Mouse (Mus musculus) heart, embryonic 13.5 days (tissue): ENCODE measurements around the gene Map7d1. TPM values are rescaled to one million over a fixed set of nuclear protein-coding genes. Genes with fewer than 3 reads are reported as not detected.

Experiments
- ATAC-seq: fragments of 200-750 bp; cut with Nextera tagmentation; 2 replicates; pipeline ENCODE4 v1.8.0; 2017; ENCODE audit warnings: moderate TSS enrichment; ENCODE audit not compliant: insufficient number of reproducible peaks, low FRiP score, low TSS enrichment; ENCODE audit errors: extremely low read depth
- H3K27ac ChIP-seq: fragments of 300-500 bp; sonication (generic); replicated peaks from 2 replicates; pipeline ENCODE4 v1.5.1; 2015; ENCODE audit warnings: moderate library complexity, mild to moderate bottlenecking, inconsistent platforms
- H3K27me3 ChIP-seq: fragments of 300-500 bp; sonication (generic); replicated peaks from 2 replicates; pipeline ENCODE4 v1.6.1; 2015; ENCODE audit warnings: mild to moderate bottlenecking, inconsistent platforms
- H3K36me3 ChIP-seq: fragments of 300-500 bp; sonication (generic); 2 replicates; pipeline ENCODE4 v1.6.1; 2015; ENCODE audit warnings: mild to moderate bottlenecking, inconsistent platforms
- H3K4me1 ChIP-seq: fragments of 300-500 bp; sonication (generic); 2 replicates; pipeline ENCODE4 v1.6.1; 2015; ENCODE audit warnings: inconsistent platforms
- H3K4me2 ChIP-seq: fragments of 300-500 bp; sonication (generic); 2 replicates; pipeline ENCODE4 v1.6.1; 2015; ENCODE audit warnings: inconsistent platforms, mild to moderate bottlenecking, moderate library complexity
- H3K4me3 ChIP-seq: fragments of 300-500 bp; sonication (generic); 2 replicates; pipeline ENCODE4 v1.5.1; 2015; ENCODE audit warnings: moderate library complexity, mild to moderate bottlenecking, inconsistent platforms
- H3K9ac ChIP-seq: fragments of 300-500 bp; sonication (generic); 2 replicates; pipeline ENCODE4 v1.6.1; 2015; ENCODE audit warnings: inconsistent platforms, mild to moderate bottlenecking, moderate library complexity
- H3K9me3 ChIP-seq: fragments of 300-500 bp; sonication (generic); 2 replicates; pipeline ENCODE4 v1.6.1; 2016; ENCODE audit warnings: inconsistent platforms
- WGBS: fragments of 180-500 bp; shearing (Covaris S2); methylation state at CpG from one replicate; pipeline ENCODE4 v1.1.7; 2015; ENCODE audit warnings: mixed read lengths; 5-methylcytosine and 5-hydroxymethylcytosine counted together
- polyA plus RNA-seq: library from polyadenylated mRNA; unstranded; fragments of >200 nt; fragmentation: Nextera tagmentation; extraction: Ambion mirVana; gene quantifications from 2 replicates; pipeline ENCODE4 v1.2.1, GENCODE M21; 2015

Map7d1 gene
- polyA plus RNA-seq, 1 experiment from 2014 or later = 36.7 TPM

- Histone ChIP-seq H3K4me1 (0 out of 2 replicates have a peak, but pooled peaks cover 4% of the 10 kb centered on the region), H3K36me3 (no peaks in the 10 kb centered on the region), H3K4me2 (no peak overlapping the region), H3K27me3 (no peaks in the 10 kb centered on the region), H3K4me3 (no peak overlapping the region), H3K27ac (no peak overlapping the region), H3K9me3 (no peaks in the 10 kb centered on the region), H3K9ac (0 out of 2 replicates have a peak overlapping the region, but pooled peaks have one; percentile 14)
- no peak for ATAC-seq
- WGBS = 64% methylated on average over 6 of the region's 6 CpGs
Observed at GRCm38 (mm10) chr4:126217771-126218170, 38.4 kb downstream of the Map7d1 start.

GRCm38 (mm10) chr4:126207081-126207480 is 49.1 kb downstream of the Map7d1 start:
- Histone ChIP-seq H3K9ac (no peak overlapping the region), H3K4me2 (no peak overlapping the region), H3K27ac (no peak overlapping the region), H3K4me3 (no peak overlapping the region), H3K4me1 (peaks cover 12% of the 10 kb centered on the region), H3K27me3 (no peaks in the 10 kb centered on the region), H3K36me3 (no peaks in the 10 kb centered on the region), H3K9me3 (no peaks in the 10 kb centered on the region)
- WGBS = 48% methylated on average over 6 of the region's 6 CpGs
- ATAC-seq = no peak

DNA sequence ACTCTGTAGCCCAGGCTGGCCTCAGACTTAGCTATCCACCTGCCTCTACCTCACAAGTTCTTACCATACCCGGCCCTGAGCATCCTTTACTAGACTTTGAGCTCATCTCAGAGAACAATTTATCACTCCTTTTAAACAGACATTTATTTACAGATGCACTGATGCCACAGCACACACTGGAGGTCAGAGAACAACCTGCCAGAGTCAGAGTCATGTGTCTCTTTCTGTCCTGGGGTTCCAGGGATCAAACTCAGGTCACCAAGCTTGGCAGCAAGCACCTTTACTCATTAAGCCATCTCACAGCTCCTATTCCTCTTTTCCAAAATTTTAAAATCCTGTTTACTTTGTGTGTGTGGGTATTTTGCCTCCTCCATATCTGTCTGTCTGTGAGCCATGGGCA is 50.8 kb downstream of the Map7d1 start:
- ATAC-seq = no peak
- 58% methylated on average over 1 of the region's 1 CpGs for WGBS

DNA sequence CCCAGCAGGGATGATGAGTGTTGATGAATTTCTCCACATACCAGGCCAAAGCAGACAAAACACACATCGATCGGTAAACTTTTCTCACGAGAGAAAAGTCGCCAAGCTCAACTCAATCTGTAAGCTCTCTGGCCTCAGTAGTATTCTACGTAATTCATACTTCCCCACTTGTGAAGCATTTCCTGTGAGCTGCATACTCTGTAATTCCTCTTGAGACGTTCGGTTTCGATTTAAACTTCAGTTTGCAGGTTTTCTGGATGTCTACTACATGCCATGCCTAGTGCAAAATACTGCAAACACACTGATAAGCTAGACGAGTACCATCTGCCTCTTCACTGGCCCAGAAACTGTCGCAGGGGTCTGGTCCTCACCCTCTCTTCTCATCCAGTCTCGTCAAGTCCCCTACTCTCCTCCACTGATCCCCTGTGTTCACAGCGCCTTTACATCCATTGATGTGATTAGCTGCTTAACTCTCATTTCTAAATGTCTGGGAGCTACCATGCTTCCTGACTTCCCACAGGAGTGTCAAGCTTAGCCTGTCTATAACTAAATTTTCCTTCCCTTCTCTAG is 51.4 kb downstream of the Map7d1 start:
- no peak for ATAC-seq
- peak overlapping the region; percentile 33; the same call in 1 of the 2 replicates for H3K9ac ChIP-seq

More for the DNA sequence above, 50.8 kb downstream of the Map7d1 start:
- Histone ChIP-seq H3K9me3 (no peaks in the 10 kb centered on the region), H3K27me3 (no peaks in the 10 kb centered on the region), H3K36me3 (peaks cover 4% of the 10 kb centered on the region; the same call in 1 of the 2 replicates), H3K4me2 (no peak overlapping the region), H3K4me3 (no peak overlapping the region), H3K4me1 (peaks cover 19% of the 10 kb centered on the region), H3K27ac (no peak overlapping the region), H3K9ac (no peak overlapping the region)

GRCm38 (mm10) chr4:126204016-126204415 is 52.1 kb downstream of the Map7d1 start:
- ATAC-seq = no peak
- H3K4me2 ChIP-seq = 0 out of 2 replicates have a peak overlapping the region, but pooled peaks have one; percentile 75
- 81% methylated on average over 8 of the region's 8 CpGs for WGBS
- H3K4me3 ChIP-seq = no peak overlapping the region
- no peaks in the 10 kb centered on the region for H3K9me3 ChIP-seq
- no peak overlapping the region for H3K9ac ChIP-seq
- H3K27ac ChIP-seq = peak overlapping the region; percentile 98
- peaks cover 33% of the 10 kb centered on the region for H3K4me1 ChIP-seq
- peaks cover 6% of the 10 kb centered on the region; the same call in 1 of the 2 replicates for H3K36me3 ChIP-seq
- H3K27me3 ChIP-seq = no peaks in the 10 kb centered on the region

More for the DNA sequence above, 51.4 kb downstream of the Map7d1 start:
- H3K4me1 ChIP-seq = peaks cover 26% of the 10 kb centered on the region
- no peak overlapping the region for H3K4me3 ChIP-seq
- H3K4me2 ChIP-seq = no peak overlapping the region
- 62% methylated on average over 12 of the region's 12 CpGs for WGBS
- H3K27me3 ChIP-seq = no peaks in the 10 kb centered on the region
- H3K36me3 ChIP-seq = peaks cover 6% of the 10 kb centered on the region; the same call in 1 of the 2 replicates
- no peak overlapping the region for H3K27ac ChIP-seq
- H3K9me3 ChIP-seq = no peaks in the 10 kb centered on the region

- Histone ChIP-seq H3K4me1 (peaks cover 39% of the 10 kb centered on the region), H3K9ac (peak overlapping the region; percentile 79), H3K4me3 (peak overlapping the region; percentile 79), H3K27ac (peak overlapping the region; percentile 98), H3K36me3 (peaks cover 6% of the 10 kb centered on the region; the same call in 1 of the 2 replicates), H3K27me3 (no peaks in the 10 kb centered on the region), H3K9me3 (no peaks in the 10 kb centered on the region), H3K4me2 (peak overlapping the region; percentile 75)
- ATAC-seq = no peak
- WGBS = 74% methylated on average over 10 of the region's 10 CpGs
Observed at GRCm38 (mm10) chr4:126203336-126203895, 52.7 kb downstream of the Map7d1 start.

GRCm38 (mm10) chr4:126202303-126203181 is 53.6 kb downstream of the Map7d1 start, which contains the start of gene Thrap3:
Thrap3 (minus strand) TSS chr4:126202760.
- Histone ChIP-seq H3K9ac (peak within 1 kb of the TSS; percentile 91), H3K9me3 (no peaks in the 10 kb centered on the region), H3K4me1 (peaks cover 48% of the 10 kb centered on the region), H3K36me3 (peaks cover 6% of the 10 kb centered on the region; the same call in 1 of the 2 replicates), H3K4me3 (peak within 1 kb of the TSS; percentile 79), H3K4me2 (peak within 1 kb of the TSS; percentile 75), H3K27me3 (no peaks in the 10 kb centered on the region), H3K27ac (peak within 1 kb of the TSS; percentile 98)
- WGBS = under 1% methylated on average over 75 of the region's 75 CpGs
- peak; percentile 98 for ATAC-seq

DNA sequence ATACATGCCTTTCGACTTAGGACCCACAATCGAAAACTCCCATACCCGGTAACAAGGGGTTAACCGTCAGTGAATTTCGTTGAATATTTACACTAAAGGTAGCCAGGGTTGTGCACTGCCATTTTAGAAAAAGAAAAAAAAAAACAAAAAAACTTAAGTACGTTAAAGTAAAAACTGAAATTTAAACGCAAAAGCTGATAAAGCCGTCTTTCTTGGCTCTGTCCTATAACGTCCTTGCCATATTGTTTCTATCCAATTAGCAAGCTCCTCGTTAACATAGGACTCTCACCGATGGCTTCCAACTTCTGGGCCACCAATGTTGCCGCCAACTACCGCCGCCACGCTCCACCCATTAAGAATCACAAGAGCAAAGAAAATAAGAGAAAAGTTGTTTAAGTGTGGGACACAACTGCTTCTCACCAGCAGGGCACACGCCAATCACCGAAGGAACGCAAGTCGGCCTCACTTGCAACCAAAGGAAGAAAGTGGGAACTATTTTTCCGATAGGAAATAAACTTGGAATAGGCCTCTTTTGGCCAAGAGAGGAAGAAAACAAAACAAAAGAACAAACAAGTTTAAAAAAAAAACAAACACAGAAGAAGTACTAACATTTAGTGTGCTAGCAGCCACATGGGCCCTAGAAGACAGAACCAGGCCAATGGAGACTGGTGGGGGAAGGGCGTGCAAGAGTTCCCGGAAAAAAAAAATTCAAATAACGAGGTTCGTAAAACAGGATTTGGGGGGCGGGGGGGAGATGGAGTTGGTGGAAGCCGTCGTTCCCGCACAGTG is 54.4 kb downstream of the Map7d1 start:
- peak overlapping the region; percentile 79 for H3K4me3 ChIP-seq
- no peaks in the 10 kb centered on the region for H3K9me3 ChIP-seq
- peak overlapping the region; percentile 69 for H3K4me2 ChIP-seq
- peak overlapping the region; percentile 91 for H3K9ac ChIP-seq
- H3K27ac ChIP-seq = peak overlapping the region; percentile 98
- under 1% methylated on average over 28 of the region's 28 CpGs for WGBS
- no peak for ATAC-seq
- H3K36me3 ChIP-seq = peaks cover 8% of the 10 kb centered on the region; the same call in 1 of the 2 replicates
- H3K4me1 ChIP-seq = peaks cover 56% of the 10 kb centered on the region
- H3K27me3 ChIP-seq = no peaks in the 10 kb centered on the region

DNA sequence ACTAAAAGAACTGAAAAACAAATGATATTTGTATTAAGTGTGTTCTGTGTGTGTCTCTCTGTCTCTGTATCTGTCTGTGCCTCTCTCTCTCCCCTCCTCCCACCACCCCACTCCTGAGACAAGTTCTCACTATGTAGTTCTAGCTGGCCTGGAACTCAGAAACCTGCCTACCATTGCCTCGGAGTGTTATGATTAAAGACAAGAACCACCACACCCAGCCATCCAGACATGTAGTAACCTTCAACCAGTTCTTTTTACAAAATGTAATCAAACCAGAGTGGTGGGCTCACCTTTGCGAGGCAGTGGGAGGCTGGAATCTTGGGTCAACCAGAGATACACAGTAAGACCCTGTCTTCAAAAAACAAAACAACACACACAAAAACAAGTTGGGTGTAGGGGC is 55.5 kb downstream of the Map7d1 start:
- peaks cover 65% of the 10 kb centered on the region for H3K4me1 ChIP-seq
- WGBS = 27% methylated on average over 2 of the region's 2 CpGs

GRCm38 (mm10) chr4:126200036-126200435 is 56.1 kb downstream of the Map7d1 start:
- Histone ChIP-seq H3K27me3 (no peaks in the 10 kb centered on the region), H3K27ac (peak overlapping the region; percentile 98), H3K4me1 (peaks cover 67% of the 10 kb centered on the region), H3K9me3 (no peaks in the 10 kb centered on the region), H3K36me3 (peaks cover 13% of the 10 kb centered on the region; the same call in 1 of the 2 replicates), H3K4me3 (peak overlapping the region; percentile 79), H3K9ac (peak overlapping the region; percentile 91), H3K4me2 (peak overlapping the region; percentile 69)
- no peak for ATAC-seq
- 20% methylated on average over 1 of the region's 1 CpGs for WGBS

More for the DNA sequence above, 55.5 kb downstream of the Map7d1 start:
- Histone ChIP-seq H3K9me3 (no peaks in the 10 kb centered on the region), H3K27ac (peak overlapping the region; percentile 98), H3K27me3 (no peaks in the 10 kb centered on the region), H3K4me3 (peak overlapping the region; percentile 79), H3K4me2 (peak overlapping the region; percentile 69), H3K36me3 (peaks cover 13% of the 10 kb centered on the region; the same call in 1 of the 2 replicates), H3K9ac (peak overlapping the region; percentile 91)
- no peak for ATAC-seq
